Mouse (Mus musculus): Measurements from ENCODE around the gene Mad1l1.

DNA sequence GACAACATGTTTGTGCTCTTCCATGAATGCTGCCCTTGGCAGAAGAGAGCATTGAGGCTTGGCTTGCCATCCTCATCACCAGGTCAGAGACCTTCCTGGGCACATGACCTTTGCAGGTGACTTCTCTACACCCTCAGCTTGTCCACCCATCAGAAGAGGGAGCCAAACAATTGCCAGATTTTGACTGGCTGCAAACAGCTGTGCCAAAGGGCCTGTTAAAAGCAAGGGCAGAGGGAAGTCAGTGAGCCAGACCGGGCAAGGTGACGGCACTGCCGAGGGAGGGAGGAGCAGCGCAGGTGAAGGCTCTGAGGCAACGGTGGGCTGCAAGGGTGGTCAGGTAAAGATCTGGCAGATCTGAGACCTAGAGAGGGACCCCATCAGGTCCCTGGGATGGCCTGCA is 141.3 kb downstream of the Mad1l1 start:
- TF ChIP-seq CTCF (IDR thresholded peaks at IDR 0.05; ENCODE audit: borderline replicate concordance, insufficient read depth, low read length), result no peak
- TF ChIP-seq POLR2A (IDR thresholded peaks at IDR 0.05; ENCODE audit: low read depth, low read length), result no peak

Data from embryonic fibroblast, embryonic 13.5 days (primary cell).